Mouse (Mus musculus) gastrocnemius, postnatal 14 days (tissue): ENCODE measurements at regions not wholly inside any gene's neighbourhood (a gene's known extent, or its start where the extent isn't known, plus 50 kb on each side); places are given as distances from the start of the nearest gene placed in this dataset.

Experiments
- DNase-seq: peaks from one replicate; pipeline ENCODE4 v3.0.0; 2021; ENCODE audit warnings: mixed read lengths
- intact Hi-C: fragments of 180-260 bp; cut with DNase I; formaldehyde crosslinking; loops from one replicate; pipeline ENCODE4 v1.15.1; 2025; ENCODE audit warnings: low total_unique reads

- intact Hi-C loops = no loop called here
These were observed 417.0 kb downstream of the Cdk5rap2 start for GRCm38 (mm10) chr4:69993226-69993625.

GRCm38 (mm10) chr4:69974208-69974607 is 436.0 kb downstream of the Cdk5rap2 start:
- no peak for DNase-seq
- intact Hi-C loops = no loop called here

More at GRCm38 (mm10) chr4:69993226-69993625, 417.0 kb downstream of the Cdk5rap2 start:
- DNase-seq = no peak

- intact Hi-C loops = no loop called here
- DNase-seq = no peak
These were observed 436.7 kb downstream of the Cdk5rap2 start for GRCm38 (mm10) chr4:69973566-69973965.

- no peak for DNase-seq
- intact Hi-C loops = no loop called here
These were observed 438.5 kb downstream of the Cdk5rap2 start for GRCm38 (mm10) chr4:69971721-69972120.

- intact Hi-C loops = no loop called here
- DNase-seq = no peak
These were observed 441.8 kb downstream of the Cdk5rap2 start for GRCm38 (mm10) chr4:69968424-69968823.
